Mouse (Mus musculus) lung, postnatal 0 days (tissue): Measurements from ENCODE around the gene 2810006K23Rik. TPM values are rescaled to one million over a fixed set of nuclear protein-coding genes. Genes with fewer than 3 reads are reported as not detected.
A peak's percentile ranks its signal among the peaks of the same experiment; 100 is the strongest.

Experiments
- ATAC-seq: fragments of 200-750 bp; cut with Nextera tagmentation; 2 replicates; pipeline ENCODE4 v1.8.0; 2017; ENCODE audit warnings: moderate library complexity
- DNase-seq: peaks from one replicate; pipeline ENCODE4 v3.0.0-alpha.2; 2016; ENCODE audit warnings: low spot score
- H3K27ac ChIP-seq: fragments of 300-500 bp; sonication (generic); 2 replicates; pipeline ENCODE4 v1.5.1; 2014; ENCODE audit warnings: antibody characterized with exemption, mild to moderate bottlenecking, low read length, mixed read lengths
- H3K27me3 ChIP-seq: fragments of 300-500 bp; sonication (generic); replicated peaks from 2 replicates; pipeline ENCODE4 v1.6.1; 2014; ENCODE audit warnings: low read length, mixed read lengths; ENCODE audit not compliant: insufficient read depth
- H3K36me3 ChIP-seq: fragments of 300-500 bp; sonication (generic); 2 replicates; pipeline ENCODE4 v1.6.1; 2014; ENCODE audit warnings: low read length, mixed read lengths; ENCODE audit not compliant: insufficient read depth
- H3K4me1 ChIP-seq: fragments of 300-500 bp; sonication (generic); 2 replicates; pipeline ENCODE4 v1.6.1; 2014; ENCODE audit warnings: antibody characterized with exemption, low read depth, low read length, mixed read lengths; ENCODE audit not compliant: insufficient read depth
- H3K4me2 ChIP-seq: fragments of 300-500 bp; sonication (generic); replicated peaks from 2 replicates; pipeline ENCODE4 v1.6.1; 2014; ENCODE audit warnings: low read depth, mild to moderate bottlenecking, low read length, moderate library complexity, mixed read lengths
- H3K4me3 ChIP-seq: fragments of 300-500 bp; sonication (generic); 2 replicates; pipeline ENCODE4 v1.5.1; 2014; ENCODE audit warnings: low read depth, low read length
- H3K9ac ChIP-seq: fragments of 300-500 bp; sonication (generic); replicated peaks from 2 replicates; pipeline ENCODE4 v1.6.1; 2014; ENCODE audit warnings: low read depth, mild to moderate bottlenecking
- H3K9me3 ChIP-seq: fragments of 300-500 bp; sonication (generic); 2 replicates; pipeline ENCODE4 v1.6.1; 2016; ENCODE audit warnings: low read length, mixed read lengths
- CTCF ChIP-seq: IDR thresholded peaks from 2 replicates; pipeline ENCODE4 v1.5.1; 2016; ENCODE audit warnings: antibody characterized with exemption, mild to moderate bottlenecking
- EP300 ChIP-seq: IDR thresholded peaks from 2 replicates; pipeline ENCODE4 v1.6.1; 2016; ENCODE audit warnings: antibody characterized with exemption, mild to moderate bottlenecking, control low read depth
- whole genome bisulfite sequencing: fragments of 180-500 bp; shearing (Covaris S2); extraction: QIAGEN DNeasy Blood & Tissue Kit; methylation state at CpG from one replicate; pipeline ENCODE4 v1.1.7; 2014; 5-methylcytosine and 5-hydroxymethylcytosine counted together
- polyA plus RNA-seq: library from polyadenylated mRNA; unstranded; fragments of >200 nt; fragmentation: Nextera tagmentation; extraction: Ambion mirVana; gene quantifications from 2 replicates; pipeline ENCODE4 v1.2.1, GENCODE M21; 2015

2810006K23Rik gene
- polyA plus RNA-seq, 1 experiment from 2014 or later = 6.1 TPM

DNA sequence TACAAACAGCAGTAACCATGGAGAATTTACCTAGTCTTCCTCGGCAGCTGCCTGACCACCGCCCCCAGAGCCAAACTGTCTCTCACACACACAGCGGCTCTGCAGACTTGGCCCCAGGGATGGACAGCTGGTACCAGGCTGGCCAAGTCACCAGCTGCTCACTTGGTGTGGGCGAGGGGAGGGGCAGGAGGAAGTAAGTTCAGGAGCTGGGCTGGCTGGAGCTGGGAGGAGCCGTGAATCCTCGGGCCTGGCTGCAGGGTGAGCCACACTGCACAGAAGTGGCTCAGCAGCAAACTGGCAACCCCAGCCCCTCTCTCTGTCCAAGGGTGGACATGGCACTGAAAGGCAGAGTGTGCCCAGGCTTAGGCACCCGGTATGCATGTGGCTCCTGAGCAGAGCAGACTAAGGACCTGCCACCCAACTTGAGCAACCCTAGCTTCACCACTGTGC lies 23.2 kb downstream of the 2810006K23Rik start:
- Histone ChIP-seq H3K4me3 (no peak overlapping the region), H3K9ac (no peak overlapping the region), H3K27ac (peak overlapping the region; percentile 96), H3K4me2 (peak overlapping the region; percentile 96; the same call in 1 of the 2 replicates), H3K36me3 (peaks cover 18% of the 10 kb centered on the region; the same call in 1 of the 2 replicates), H3K27me3 (no peaks in the 10 kb centered on the region), H3K4me1 (peaks cover 20% of the 10 kb centered on the region), H3K9me3 (no peaks in the 10 kb centered on the region)
- TF ChIP-seq CTCF = no peak
- WGBS = 11% methylated on average over 7 of the region's 7 CpGs
- DNase-seq (peak; percentile 86), ATAC-seq (peak; percentile 27)

DNA sequence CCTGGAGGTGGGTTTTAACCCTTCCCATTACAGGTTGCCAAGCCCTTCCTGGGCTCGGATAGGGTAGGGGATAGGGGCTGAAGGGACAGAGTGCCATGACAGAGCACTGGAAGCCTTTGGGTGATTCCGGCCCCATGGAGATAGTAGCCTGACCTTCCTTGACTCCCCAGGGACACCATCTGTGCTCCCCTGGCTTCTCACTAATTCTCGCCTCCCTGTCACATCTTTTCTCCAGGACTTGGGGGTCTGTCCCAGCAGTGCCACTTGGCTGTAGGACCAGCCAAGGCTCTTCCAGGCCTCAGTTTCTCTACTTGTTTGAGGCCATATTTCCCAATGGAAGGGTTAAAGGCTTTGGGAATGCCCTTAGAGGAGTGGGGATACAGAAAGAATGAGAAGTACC lies 23.7 kb downstream of the 2810006K23Rik start:
- Histone ChIP-seq H3K27ac (peak overlapping the region; percentile 96), H3K36me3 (peaks cover 13% of the 10 kb centered on the region; the same call in 1 of the 2 replicates), H3K27me3 (no peaks in the 10 kb centered on the region), H3K4me1 (peaks cover 20% of the 10 kb centered on the region), H3K9ac (no peak overlapping the region), H3K4me3 (0 out of 2 replicates have a peak overlapping the region, but pooled peaks have one; percentile 97), H3K4me2 (peak overlapping the region; percentile 96), H3K9me3 (no peaks in the 10 kb centered on the region)
- TF ChIP-seq EP300 (no peak), CTCF (no peak)
- DNase-seq (peak; percentile 21), ATAC-seq (no peak)
- 41% methylated on average over 3 of the region's 3 CpGs for WGBS

GRCm38 (mm10) chr5:124352141-124352920 lies 24.4 kb downstream of the 2810006K23Rik start:
- TF ChIP-seq EP300 (no peak), CTCF (peak; percentile 35)
- H3K4me3 ChIP-seq = peak overlapping the region; percentile 97
- H3K4me1 ChIP-seq = peaks cover 20% of the 10 kb centered on the region
- peaks cover 10% of the 10 kb centered on the region; the same call in 1 of the 2 replicates for H3K36me3 ChIP-seq
- DNase-seq (peak; percentile 94), ATAC-seq (peak; percentile 79)
- peak overlapping the region; percentile 96 for H3K27ac ChIP-seq
- peak overlapping the region; percentile 94; the same call in 1 of the 2 replicates for H3K9ac ChIP-seq
- no peaks in the 10 kb centered on the region for H3K27me3 ChIP-seq
- H3K9me3 ChIP-seq = no peaks in the 10 kb centered on the region
- WGBS = 1% methylated on average over 24 of the region's 30 CpGs
- peak overlapping the region; percentile 96 for H3K4me2 ChIP-seq

DNA sequence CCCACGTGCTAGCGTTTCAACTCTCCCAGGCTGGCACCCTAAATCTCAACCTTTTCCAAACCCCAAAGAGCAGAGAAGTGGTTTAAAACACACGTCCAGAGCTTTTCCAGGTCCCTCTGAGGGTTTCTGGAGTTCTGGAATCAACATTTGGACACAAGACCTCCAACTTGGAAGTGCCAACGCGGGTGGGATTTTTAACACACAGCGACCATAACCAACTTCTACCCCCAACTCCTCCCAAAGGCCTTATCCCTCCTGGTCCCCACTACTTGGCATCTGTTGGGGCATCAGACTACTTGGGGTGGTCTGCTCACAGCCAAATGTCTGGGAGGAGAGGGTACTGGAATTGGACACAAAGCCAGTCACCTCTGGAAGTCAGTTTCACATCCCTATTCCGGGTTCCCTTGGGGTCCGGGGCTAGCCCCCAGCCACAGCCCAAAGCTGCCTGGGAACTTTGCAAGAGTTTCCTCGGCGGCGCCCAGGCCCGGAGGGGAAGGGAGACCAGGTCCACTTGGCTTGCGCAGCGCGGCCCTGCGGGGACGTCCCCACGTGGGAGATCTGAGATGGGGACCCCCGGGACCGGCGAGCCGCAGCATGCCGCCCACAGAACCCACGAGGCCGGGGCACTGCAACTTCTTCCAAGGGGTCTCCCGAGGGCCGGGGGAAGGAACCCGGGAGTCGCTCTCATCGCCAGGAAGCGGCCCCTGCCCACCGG lies 25.3 kb downstream of the 2810006K23Rik start:
- peak overlapping the region; percentile 97 for H3K4me3 ChIP-seq
- no peaks in the 10 kb centered on the region for H3K9me3 ChIP-seq
- peak overlapping the region; percentile 96 for H3K27ac ChIP-seq
- under 1% methylated on average over 27 of the region's 32 CpGs for WGBS
- H3K4me2 ChIP-seq = peak overlapping the region; percentile 96
- H3K36me3 ChIP-seq = peaks cover 7% of the 10 kb centered on the region; the same call in 1 of the 2 replicates
- TF ChIP-seq EP300 = no peak
- no peak for TF ChIP-seq CTCF
- DNase-seq (peak; percentile 29), ATAC-seq (no peak)
- H3K4me1 ChIP-seq = peaks cover 20% of the 10 kb centered on the region
- H3K9ac ChIP-seq = peak overlapping the region; percentile 94
- no peaks in the 10 kb centered on the region for H3K27me3 ChIP-seq

DNA sequence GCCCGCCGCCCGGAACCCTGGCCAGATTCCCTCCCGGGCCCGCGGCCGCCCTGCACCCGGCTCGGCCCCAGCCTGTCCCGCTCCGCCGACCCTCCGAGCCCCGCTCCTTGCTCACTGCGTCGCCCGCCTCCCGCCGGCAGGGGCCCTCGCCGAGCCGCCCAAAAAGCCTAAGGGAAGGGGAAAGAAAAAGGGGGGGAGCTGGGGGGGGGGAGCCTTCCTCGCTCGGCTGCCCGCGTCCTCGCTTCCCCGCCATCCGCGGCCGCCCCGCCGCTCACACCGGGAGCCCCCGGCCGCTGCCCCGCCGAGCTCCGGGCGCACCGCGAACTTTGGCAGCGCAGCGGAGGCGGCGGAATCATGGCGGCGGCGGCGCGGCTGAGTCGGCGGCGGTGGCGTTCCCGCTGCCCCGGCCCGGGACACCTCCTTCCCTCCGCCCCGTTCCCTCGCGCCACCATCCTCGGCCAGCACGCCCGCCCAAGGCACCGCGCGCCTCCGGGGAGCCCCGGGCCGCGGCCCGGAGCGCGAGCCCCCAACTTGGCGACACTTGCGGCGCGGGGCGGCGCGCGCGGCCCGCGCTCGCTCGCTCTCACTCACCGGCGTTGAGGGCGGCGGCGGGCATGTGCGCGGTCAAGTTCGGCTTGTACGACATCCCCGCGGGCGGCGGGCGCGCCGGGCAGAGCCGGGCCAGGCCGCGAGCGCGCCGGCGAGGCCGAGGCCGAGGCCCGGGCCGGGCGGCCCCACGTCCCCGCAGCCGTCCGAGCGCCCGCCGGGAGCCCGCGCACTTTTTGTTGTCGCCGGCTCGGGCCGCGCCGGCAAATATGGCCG lies 26.0 kb downstream of the 2810006K23Rik start:
- 4% methylated on average over 11 of the region's 132 CpGs for WGBS
- Histone ChIP-seq H3K9ac (peak overlapping the region; percentile 94), H3K4me3 (peak overlapping the region; percentile 97), H3K36me3 (peaks cover 6% of the 10 kb centered on the region; the same call in 1 of the 2 replicates), H3K4me1 (peaks cover 20% of the 10 kb centered on the region), H3K27me3 (no peaks in the 10 kb centered on the region), H3K9me3 (no peaks in the 10 kb centered on the region), H3K27ac (peak overlapping the region; percentile 96), H3K4me2 (peak overlapping the region; percentile 96)
- ATAC-seq = peak; percentile 54
- peak; percentile 76 for DNase-seq
- TF ChIP-seq CTCF = peak; percentile 66
- no peak for TF ChIP-seq EP300
